Mouse (Mus musculus) hindbrain, embryonic 10.5 days (tissue): ENCODE results near the gene Gck. TPM values are rescaled to one million over a fixed set of nuclear protein-coding genes. Genes with fewer than 3 reads are reported as not detected.

Source experiments
- DNase-seq: peaks from one replicate; pipeline ENCODE4 v3.0.0-alpha.2; 2017; ENCODE audit warnings: low spot score
- H3K27ac ChIP-seq: fragments of 300-500 bp; sonication (generic); 2 replicates; pipeline ENCODE4 v1.5.1; 2016; ENCODE audit warnings: mild to moderate bottlenecking, moderate library complexity
- H3K27me3 ChIP-seq: fragments of 300-500 bp; sonication (generic); 2 replicates; pipeline ENCODE4 v1.6.1; 2016; ENCODE audit warnings: mild to moderate bottlenecking; ENCODE audit not compliant: poor library complexity, insufficient read depth, severe bottlenecking
- H3K36me3 ChIP-seq: fragments of 300-500 bp; sonication (generic); 2 replicates; pipeline ENCODE4 v1.6.1; 2016; ENCODE audit warnings: mild to moderate bottlenecking, moderate library complexity
- H3K4me1 ChIP-seq: fragments of 300-500 bp; sonication (generic); replicated peaks from 2 replicates; pipeline ENCODE4 v1.6.1; 2016; ENCODE audit warnings: mild to moderate bottlenecking
- H3K4me3 ChIP-seq: fragments of 300-500 bp; sonication (generic); 2 replicates; pipeline ENCODE4 v1.5.1; 2016; ENCODE audit warnings: mild to moderate bottlenecking, moderate library complexity
- H3K9me3 ChIP-seq: fragments of 300-500 bp; sonication (generic); 2 replicates; pipeline ENCODE4 v1.6.1; 2016; ENCODE audit warnings: mild to moderate bottlenecking, moderate library complexity
- WGBS: fragments of 180-500 bp; shearing (Covaris S2); methylation state at CpG from one replicate; pipeline ENCODE4 v1.1.7; 2016; 5-methylcytosine and 5-hydroxymethylcytosine counted together
- polyA plus RNA-seq: library from polyadenylated mRNA; unstranded; fragments of >200 nt; fragmentation: Nextera tagmentation; extraction: Ambion mirVana; gene quantifications from 2 replicates; pipeline ENCODE4 v1.2.1, GENCODE M21; 2016

Gck gene
- polyA plus RNA-seq, 1 experiment from 2014 or later: 2.5 TPM

DNA sequence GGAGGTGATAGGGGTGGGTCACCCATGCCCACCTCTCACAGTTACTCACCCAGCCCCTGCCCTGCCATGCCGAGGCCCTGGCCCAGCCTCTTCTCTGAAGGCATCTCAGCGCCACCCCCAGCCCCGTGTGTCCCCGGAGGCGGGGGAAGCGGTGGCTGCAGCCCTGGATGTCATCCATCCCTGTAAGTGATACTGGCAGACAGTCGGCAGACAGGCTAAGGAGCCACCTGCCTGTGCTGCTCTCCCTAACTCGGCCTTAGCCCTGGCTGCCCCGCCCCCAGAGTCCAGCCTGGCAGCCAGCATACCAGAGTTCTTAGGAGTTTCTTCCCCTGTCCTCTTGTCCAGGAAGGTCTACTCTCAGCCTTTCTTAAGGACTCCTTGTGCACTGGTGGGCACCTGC lies 26.2 kb upstream of the Gck start:
- no peak overlapping the region for H3K4me3 ChIP-seq
- peaks cover 9% of the 10 kb centered on the region for H3K36me3 ChIP-seq
- H3K27me3 ChIP-seq: peaks cover 3% of the 10 kb centered on the region; the same call in 1 of the 2 replicates
- WGBS: 21% methylated on average over 9 of the region's 9 CpGs
- H3K4me1 ChIP-seq: peaks cover 55% of the 10 kb centered on the region
- peak overlapping the region; percentile 9; the same call in 1 of the 2 replicates for H3K27ac ChIP-seq
- no peaks in the 10 kb centered on the region for H3K9me3 ChIP-seq
- peak; percentile 13 for DNase-seq

GRCm38 (mm10) chr11:5975068-5975467 lies 25.2 kb upstream of the Gck start:
- Histone ChIP-seq H3K27me3 (peaks cover 3% of the 10 kb centered on the region; the same call in 1 of the 2 replicates), H3K4me1 (peaks cover 49% of the 10 kb centered on the region), H3K4me3 (no peak overlapping the region), H3K36me3 (peaks cover 18% of the 10 kb centered on the region), H3K27ac (no peak overlapping the region), H3K9me3 (no peaks in the 10 kb centered on the region)
- no peak for DNase-seq
- 65% methylated on average over 2 of the region's 2 CpGs for WGBS

- Histone ChIP-seq H3K36me3 (peaks cover 27% of the 10 kb centered on the region), H3K27me3 (peaks cover 3% of the 10 kb centered on the region; the same call in 1 of the 2 replicates), H3K9me3 (no peaks in the 10 kb centered on the region), H3K4me3 (no peak overlapping the region), H3K4me1 (peaks cover 49% of the 10 kb centered on the region), H3K27ac (no peak overlapping the region)
- no peak for DNase-seq
- 82% methylated on average over 6 of the region's 6 CpGs for WGBS
Measured at GRCm38 (mm10) chr11:5974053-5974452, 24.2 kb upstream of the Gck start.

DNA sequence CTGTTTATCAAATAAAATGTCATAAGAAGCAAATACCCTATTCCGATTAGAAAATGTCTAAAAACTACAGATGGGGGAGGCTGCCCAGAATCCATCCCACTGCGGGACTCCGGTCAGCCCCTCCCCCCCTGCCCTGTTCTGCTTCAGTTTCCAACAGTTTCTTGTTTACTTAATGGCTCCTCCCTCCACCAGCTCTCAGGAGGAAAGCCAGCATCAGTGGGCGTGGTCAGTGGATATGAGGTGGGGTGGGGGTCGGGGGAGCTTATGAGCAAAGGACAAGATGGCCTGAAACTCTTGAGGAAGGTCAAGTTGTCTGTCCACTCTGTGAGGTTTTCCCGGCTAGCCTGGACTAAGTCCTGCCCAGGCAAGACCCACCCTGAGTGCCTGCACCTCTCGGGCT lies 23.3 kb upstream of the Gck start:
- no peak for DNase-seq
- Histone ChIP-seq H3K27ac (no peak overlapping the region), H3K4me1 (peaks cover 51% of the 10 kb centered on the region), H3K36me3 (peaks cover 36% of the 10 kb centered on the region), H3K27me3 (peaks cover 3% of the 10 kb centered on the region; the same call in 1 of the 2 replicates), H3K4me3 (no peak overlapping the region), H3K9me3 (no peaks in the 10 kb centered on the region)
- 46% methylated on average over 7 of the region's 7 CpGs for WGBS

DNA sequence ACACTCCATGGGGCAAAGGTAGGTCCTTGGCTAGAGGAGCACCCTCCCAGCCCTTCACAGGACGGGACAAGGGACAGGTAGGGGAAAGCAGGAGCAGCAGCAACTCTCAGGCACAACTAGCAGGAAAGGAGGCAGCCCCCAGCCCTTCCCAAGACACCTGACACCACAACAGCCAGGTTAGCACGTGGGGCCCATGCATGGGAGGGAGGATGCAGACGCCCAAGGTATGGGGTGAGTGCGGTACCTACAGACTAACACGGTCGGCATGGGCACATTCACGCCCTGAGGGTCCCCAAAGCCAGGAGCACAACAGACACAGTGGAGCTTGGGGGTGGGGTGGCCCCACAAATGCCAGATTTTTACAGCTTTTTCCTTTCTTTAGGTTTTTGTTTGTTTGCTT lies 21.3 kb upstream of the Gck start:
- H3K4me3 ChIP-seq: no peak overlapping the region
- H3K9me3 ChIP-seq: no peaks in the 10 kb centered on the region
- DNase-seq: no peak
- H3K27ac ChIP-seq: 0 out of 2 replicates have a peak overlapping the region, but pooled peaks have one; percentile 29
- H3K36me3 ChIP-seq: peaks cover 55% of the 10 kb centered on the region
- 62% methylated on average over 7 of the region's 7 CpGs for WGBS
- H3K27me3 ChIP-seq: peaks cover 3% of the 10 kb centered on the region; the same call in 1 of the 2 replicates
- peaks cover 52% of the 10 kb centered on the region for H3K4me1 ChIP-seq

GRCm38 (mm10) chr11:5968223-5968622 lies 18.3 kb upstream of the Gck start:
- Histone ChIP-seq H3K36me3 (peaks cover 85% of the 10 kb centered on the region), H3K4me1 (peaks cover 39% of the 10 kb centered on the region), H3K9me3 (no peaks in the 10 kb centered on the region), H3K4me3 (no peak overlapping the region), H3K27me3 (peaks cover 3% of the 10 kb centered on the region; the same call in 1 of the 2 replicates), H3K27ac (peak overlapping the region; percentile 41; the same call in 1 of the 2 replicates)
- 69% methylated on average over 6 of the region's 6 CpGs for WGBS
- no peak for DNase-seq

GRCm38 (mm10) chr11:5966751-5967150 lies 16.9 kb upstream of the Gck start:
- H3K36me3 ChIP-seq: peaks cover 95% of the 10 kb centered on the region
- 92% methylated on average over 3 of the region's 3 CpGs for WGBS
- no peaks in the 10 kb centered on the region for H3K9me3 ChIP-seq
- H3K4me3 ChIP-seq: no peak overlapping the region
- DNase-seq: no peak
- H3K27ac ChIP-seq: no peak overlapping the region
- H3K4me1 ChIP-seq: peaks cover 24% of the 10 kb centered on the region
- H3K27me3 ChIP-seq: no peaks in the 10 kb centered on the region; the same call in 1 of the 2 replicates

DNA sequence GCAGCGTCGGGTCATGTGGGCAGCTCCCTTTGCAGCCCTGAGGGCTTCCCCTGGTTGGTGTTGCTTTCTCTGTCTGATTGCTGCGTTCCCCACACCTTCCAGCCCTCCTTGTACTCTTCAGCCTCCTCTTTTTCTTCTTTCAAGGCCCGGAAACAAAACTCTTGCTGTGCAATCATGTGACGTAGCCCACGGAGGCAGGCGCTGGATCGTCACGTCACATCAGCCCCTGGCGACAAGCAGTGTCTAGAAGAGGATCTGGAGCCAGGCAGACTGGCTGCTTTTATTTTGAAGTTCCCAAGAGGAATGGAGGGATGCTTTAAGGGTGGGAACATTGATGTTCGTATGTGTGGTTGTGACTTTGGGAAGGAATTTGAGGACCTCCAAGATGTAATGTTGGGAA lies 16.0 kb upstream of the Gck start:
- no peak overlapping the region for H3K4me3 ChIP-seq

DNA sequence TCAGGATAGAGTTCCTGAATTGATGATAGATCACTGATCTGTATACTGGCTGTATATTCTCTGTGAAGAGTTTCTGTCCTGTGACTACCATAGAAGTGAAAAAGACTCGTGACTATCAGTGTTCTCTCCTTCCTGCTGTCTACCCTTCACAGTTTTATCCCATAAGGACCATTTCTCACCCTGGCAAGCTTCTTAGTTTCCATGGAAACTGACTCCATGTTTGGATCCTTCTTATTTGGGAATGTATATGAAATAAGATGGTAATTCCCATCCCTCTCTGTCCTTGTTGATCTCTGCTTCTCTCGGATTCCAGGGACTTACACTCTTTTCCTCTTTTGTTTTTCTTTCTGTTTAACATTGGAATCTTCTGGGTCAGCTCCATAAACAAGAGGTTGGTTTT lies 10.2 kb upstream of the Gck start:
- H3K27ac ChIP-seq: no peak overlapping the region
- no peak overlapping the region for H3K4me3 ChIP-seq
- no peaks in the 10 kb centered on the region for H3K27me3 ChIP-seq
- 83% methylated on average over 2 of the region's 2 CpGs for WGBS
- H3K9me3 ChIP-seq: no peaks in the 10 kb centered on the region
- H3K4me1 ChIP-seq: peaks cover 19% of the 10 kb centered on the region
- peaks cover 75% of the 10 kb centered on the region for H3K36me3 ChIP-seq
- no peak for DNase-seq

More for the DNA sequence above, 16.0 kb upstream of the Gck start:
- H3K27me3 ChIP-seq: no peaks in the 10 kb centered on the region
- no peak overlapping the region for H3K27ac ChIP-seq
- H3K9me3 ChIP-seq: no peaks in the 10 kb centered on the region
- H3K4me1 ChIP-seq: peaks cover 18% of the 10 kb centered on the region
- DNase-seq: no peak
- peaks cover 97% of the 10 kb centered on the region for H3K36me3 ChIP-seq
- WGBS: 83% methylated on average over 11 of the region's 11 CpGs

DNA sequence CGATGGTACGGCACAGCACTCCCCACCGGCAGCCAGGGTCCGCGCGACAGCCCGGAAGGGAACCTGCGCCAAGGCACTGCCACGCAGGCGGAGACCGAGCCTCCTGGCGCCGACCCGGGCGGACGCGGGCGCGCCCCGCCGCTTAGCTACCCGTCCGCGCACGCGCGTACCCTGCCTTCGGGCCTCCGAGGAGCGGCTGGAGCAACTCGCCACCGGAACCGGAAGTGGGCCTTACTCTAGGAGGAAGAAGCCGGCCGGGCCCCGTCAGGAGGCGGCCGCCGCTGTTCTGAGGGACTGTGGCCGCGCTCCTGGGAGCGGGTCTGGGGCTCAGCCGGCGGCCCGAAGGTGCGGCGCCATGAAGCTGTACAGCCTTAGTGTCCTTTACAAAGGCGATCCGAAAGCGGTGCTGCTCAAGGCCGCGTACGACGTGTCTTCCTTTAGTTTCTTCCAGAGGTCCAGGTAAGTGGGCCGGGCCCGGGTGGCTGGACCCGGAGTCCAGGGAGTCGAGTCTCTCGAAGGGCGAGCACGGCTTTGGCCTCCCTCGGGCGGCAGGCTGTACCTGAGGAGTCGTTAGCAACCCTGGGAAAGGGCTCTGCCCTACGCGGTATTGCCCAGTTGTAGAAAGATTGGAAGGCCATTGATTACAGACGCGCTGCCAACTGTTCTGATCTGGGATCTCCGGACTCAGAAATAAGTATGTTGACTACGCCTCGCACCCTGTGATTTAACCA lies 5.8 kb upstream of the Gck start, which contains the start of gene Ykt6:
Gene Ykt6 (plus strand): TSS at position 148 of the 731 bp plus-strand sequence.
- peak; percentile 97 for DNase-seq
- Histone ChIP-seq H3K27me3 (no peaks in the 10 kb centered on the region), H3K27ac (peak within 1 kb of the TSS; percentile 90), H3K36me3 (peaks cover 31% of the 10 kb centered on the region), H3K4me3 (peak within 1 kb of the TSS; percentile 81), H3K9me3 (no peaks in the 10 kb centered on the region), H3K4me1 (peaks cover 25% of the 10 kb centered on the region)
- under 1% methylated on average over 71 of the region's 71 CpGs for WGBS

DNA sequence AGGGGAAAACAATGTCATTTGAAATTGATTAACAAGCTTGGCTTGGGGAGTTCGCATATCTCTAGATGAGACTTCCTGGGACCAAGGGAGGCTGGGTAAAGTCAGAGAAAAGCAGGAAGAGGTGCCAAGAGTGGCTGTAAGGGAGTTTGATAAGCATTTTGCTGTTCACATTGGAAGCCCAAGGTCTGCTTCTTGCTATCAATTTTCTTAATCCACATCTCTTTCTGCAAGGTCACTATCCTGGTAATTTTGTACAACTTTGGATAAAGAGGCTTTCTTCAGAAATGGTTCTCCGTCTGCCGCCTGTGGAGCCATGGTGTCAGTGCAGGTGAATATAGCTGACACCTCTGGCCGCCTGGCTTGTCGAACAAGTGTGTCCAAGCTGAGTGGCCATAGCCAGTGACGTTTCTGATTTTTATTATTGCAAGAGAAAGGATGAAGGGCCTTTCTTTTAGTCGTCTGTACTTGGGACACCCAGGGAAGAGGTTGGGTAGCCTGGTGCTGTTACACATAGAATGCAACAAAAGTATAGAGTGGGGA lies 5.2 kb upstream of the Gck start:
- peak overlapping the region; percentile 81 for H3K4me3 ChIP-seq
- peaks cover 24% of the 10 kb centered on the region for H3K36me3 ChIP-seq
- no peaks in the 10 kb centered on the region for H3K27me3 ChIP-seq
- H3K27ac ChIP-seq: peak overlapping the region; percentile 90
- no peak for DNase-seq
- H3K4me1 ChIP-seq: peaks cover 28% of the 10 kb centered on the region
- WGBS: 9% methylated on average over 7 of the region's 7 CpGs
- H3K9me3 ChIP-seq: no peaks in the 10 kb centered on the region

- peaks cover 34% of the 10 kb centered on the region for H3K4me1 ChIP-seq
- peaks cover 18% of the 10 kb centered on the region for H3K36me3 ChIP-seq
- peak overlapping the region; percentile 90; the same call in 1 of the 2 replicates for H3K27ac ChIP-seq
- no peaks in the 10 kb centered on the region for H3K27me3 ChIP-seq
- DNase-seq: no peak
- H3K4me3 ChIP-seq: no peak overlapping the region
- no peaks in the 10 kb centered on the region for H3K9me3 ChIP-seq
- 83% methylated on average over 5 of the region's 5 CpGs for WGBS
Measured at GRCm38 (mm10) chr11:5954435-5954834, 4.6 kb upstream of the Gck start.

DNA sequence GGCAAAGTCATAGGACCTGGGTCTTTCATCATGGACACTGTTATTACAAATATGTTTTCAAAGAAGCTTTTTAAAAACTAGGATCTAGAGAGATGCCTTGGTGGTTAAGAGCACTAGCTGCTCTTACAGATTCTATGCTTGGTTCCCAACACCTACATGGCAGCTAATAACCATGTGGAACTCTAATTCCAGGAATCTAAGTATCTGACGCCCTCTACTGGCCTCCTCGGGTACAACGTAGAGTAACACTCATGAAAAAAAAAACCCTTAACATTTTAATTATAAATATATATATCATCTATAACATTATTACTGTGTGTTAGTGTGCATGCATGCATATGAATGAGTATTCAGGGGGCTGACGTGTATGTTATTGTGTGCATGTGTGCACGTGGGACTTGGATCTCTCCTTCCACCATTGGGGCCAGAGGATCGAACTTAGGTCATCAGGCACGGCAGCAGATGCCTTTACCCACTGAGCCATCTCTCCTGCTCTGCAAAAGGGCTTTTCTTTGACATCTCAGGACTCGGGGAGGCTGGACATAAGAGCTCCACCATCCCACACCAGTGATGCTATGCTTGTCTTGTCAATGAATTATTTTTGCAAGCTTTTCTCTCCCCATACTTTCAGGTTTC lies 3.4 kb upstream of the Gck start:
- DNase-seq: no peak
- Histone ChIP-seq H3K4me1 (peaks cover 44% of the 10 kb centered on the region), H3K36me3 (peaks cover 12% of the 10 kb centered on the region; the same call in 1 of the 2 replicates), H3K27me3 (no peaks in the 10 kb centered on the region), H3K4me3 (no peak overlapping the region), H3K27ac (no peak overlapping the region), H3K9me3 (no peaks in the 10 kb centered on the region)
- 31% methylated on average over 8 of the region's 8 CpGs for WGBS
